Mouse (Mus musculus) heart, postnatal 36 days (tissue): ENCODE results near the gene Slit3. TPM values are rescaled to one million over a fixed set of nuclear protein-coding genes. Genes with fewer than 3 reads are reported as not detected.

Experiments
- DNase-seq, 2 experiments: peaks; one replicate each; pipeline ENCODE4 v3.0.0; 2021 to 2022
- intact Hi-C: fragments of 180-260 bp; cut with DNase I; formaldehyde crosslinking; loops from one replicate; pipeline ENCODE4 v1.15.1; 2025
- total RNA-seq, 2 experiments: library from RNA; stranded (reverse); gene quantifications; 2 replicates each; pipeline ENCODE4 v1.2.3; 2021

Gene Slit3
- total RNA-seq, 2 experiments from 2014 or later, result 12.0 to 13.1 TPM

GRCm38 (mm10) chr11:35651286-35651685, 530.3 kb downstream of the Slit3 start:
- intact Hi-C loops, result no loop called here
- DNase-seq, result no peak

DNA sequence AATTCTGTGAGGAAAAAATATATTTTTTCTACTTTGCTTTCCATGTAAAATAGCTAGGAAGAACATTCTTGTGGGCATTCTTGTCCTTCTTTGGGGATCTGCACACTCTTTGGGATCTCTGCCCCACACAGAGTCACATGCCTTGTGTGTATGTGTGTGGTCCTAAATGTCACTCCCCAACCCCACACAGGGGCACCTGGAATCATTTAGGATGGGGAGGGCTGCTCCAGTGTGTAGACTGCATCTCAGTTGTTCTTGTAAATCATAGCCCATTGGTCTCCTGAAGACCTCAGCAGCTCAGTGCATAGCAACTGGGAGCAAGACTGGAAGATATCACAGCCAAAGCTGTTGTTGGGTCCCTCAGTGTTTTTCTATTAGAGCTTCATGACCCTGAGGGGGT, 534.8 kb downstream of the Slit3 start:
- DNase-seq, result no peak
- intact Hi-C loops, result no loop called here

- DNase-seq, result no peak
- intact Hi-C loops, result no loop called here
Measured at GRCm38 (mm10) chr11:35657582-35657981, 536.6 kb downstream of the Slit3 start.

GRCm38 (mm10) chr11:35660967-35661366, 539.9 kb downstream of the Slit3 start:
- DNase-seq, result no peak
- intact Hi-C loops, result loop anchor here (10.0 kb wide), 2 partner anchors 546 to 816 kb away; no protein-coding TSS in a partner anchor

DNA sequence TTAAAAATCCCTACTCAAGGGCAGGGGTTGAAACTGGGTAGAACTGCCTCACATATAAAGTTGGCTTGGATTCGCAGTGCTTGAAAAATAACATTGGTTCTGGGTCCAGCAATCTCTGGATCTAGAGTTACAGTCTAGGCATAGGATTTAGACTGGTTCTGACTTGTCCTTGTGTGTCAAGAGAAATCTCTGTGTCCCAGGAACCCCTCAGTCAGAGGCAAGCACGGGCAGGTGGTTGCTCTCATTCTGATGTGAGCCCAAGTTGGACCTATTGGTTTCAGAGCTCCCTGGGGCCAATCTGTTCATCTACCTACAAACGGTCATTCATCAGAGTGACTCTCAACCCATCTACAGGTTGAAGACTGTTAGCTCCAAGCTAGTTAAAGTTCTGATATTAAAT, 541.9 kb downstream of the Slit3 start:
- no peak for DNase-seq
- intact Hi-C loops, result loop anchor here (10.0 kb wide), 2 partner anchors 548 to 818 kb away; no protein-coding TSS in a partner anchor

GRCm38 (mm10) chr11:35663661-35664060, 542.6 kb downstream of the Slit3 start:
- no peak for DNase-seq
- intact Hi-C loops, result loop anchor here (2.0 to 10.0 kb wide), 3 partner anchors 213 to 819 kb away; no protein-coding TSS in a partner anchor

DNA sequence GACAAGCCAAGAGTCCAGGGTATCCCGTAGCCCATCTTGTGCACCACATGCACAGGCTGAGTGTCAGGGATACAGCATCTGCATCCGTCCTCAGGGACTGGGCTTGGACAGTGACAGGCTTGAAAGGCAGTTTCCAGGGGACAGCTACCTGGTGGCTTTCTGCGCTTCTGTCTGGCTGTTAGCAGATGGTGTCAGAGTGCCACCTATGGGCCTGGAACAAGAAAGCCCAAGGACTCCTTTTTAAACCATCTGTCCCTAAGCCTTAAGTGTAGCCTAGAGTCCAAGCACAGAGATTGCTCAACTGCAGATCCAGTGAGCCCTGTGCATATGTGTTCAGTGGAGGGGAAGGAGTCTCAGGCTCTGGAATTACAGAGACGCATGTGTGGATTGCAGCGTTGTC, 544.0 kb downstream of the Slit3 start:
- DNase-seq, result peak; percentile 13 to 24
- intact Hi-C loops, result loop anchor here (2.0 to 10.0 kb wide), 5 partner anchors 63 to 820 kb away; no protein-coding TSS in a partner anchor

DNA sequence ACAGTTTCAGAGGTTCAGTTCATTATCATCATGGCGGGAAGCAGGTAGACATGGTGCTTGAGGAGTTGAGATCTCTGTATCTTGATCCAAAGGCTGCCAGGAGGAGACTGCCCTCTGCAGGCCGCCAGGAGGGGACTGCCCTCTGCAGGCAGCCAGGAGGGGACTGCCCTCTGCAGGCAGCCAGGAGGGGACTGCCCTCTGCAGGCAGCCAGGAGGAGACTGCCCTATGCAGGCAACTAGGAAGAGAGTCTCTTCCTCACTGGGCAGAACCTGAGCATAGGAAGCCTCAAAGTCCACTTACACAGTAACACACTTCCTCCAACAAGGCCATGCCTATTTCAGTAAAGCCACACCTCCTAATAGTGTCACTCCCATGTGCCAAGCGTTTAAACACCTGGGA, 546.4 kb downstream of the Slit3 start:
- DNase-seq, result no peak
- intact Hi-C loops, result loop anchor here (5.0 to 10.0 kb wide), 4 partner anchors 65 to 823 kb away; no protein-coding TSS in a partner anchor

- DNase-seq, result no peak
- intact Hi-C loops, result loop anchor here (5.0 to 10.0 kb wide), 4 partner anchors 66 to 823 kb away; no protein-coding TSS in a partner anchor
Measured at GRCm38 (mm10) chr11:35668138-35668537, 547.1 kb downstream of the Slit3 start.

DNA sequence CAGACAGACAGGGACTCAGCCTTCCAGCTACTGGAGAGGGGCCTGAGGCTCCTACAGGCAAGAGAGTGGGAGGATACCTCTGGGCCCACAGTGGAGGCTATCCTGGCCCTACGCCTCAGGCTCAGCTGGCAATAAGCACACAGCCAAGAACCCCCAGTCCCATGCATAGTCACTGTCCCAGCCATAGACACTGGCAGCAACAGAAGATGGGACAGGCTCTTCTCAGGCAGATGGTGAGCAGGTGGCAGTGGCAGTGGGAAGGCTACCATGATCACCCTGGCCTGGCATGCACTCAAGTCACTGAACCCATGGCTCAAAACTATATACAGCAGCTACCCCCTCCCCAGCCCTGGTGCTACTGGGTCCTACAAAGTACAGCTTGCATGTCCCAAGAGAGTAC, 547.7 kb downstream of the Slit3 start:
- intact Hi-C loops, result loop anchor here (5.0 to 10.0 kb wide), 4 partner anchors 66 to 824 kb away; no protein-coding TSS in a partner anchor
- DNase-seq, result no peak

DNA sequence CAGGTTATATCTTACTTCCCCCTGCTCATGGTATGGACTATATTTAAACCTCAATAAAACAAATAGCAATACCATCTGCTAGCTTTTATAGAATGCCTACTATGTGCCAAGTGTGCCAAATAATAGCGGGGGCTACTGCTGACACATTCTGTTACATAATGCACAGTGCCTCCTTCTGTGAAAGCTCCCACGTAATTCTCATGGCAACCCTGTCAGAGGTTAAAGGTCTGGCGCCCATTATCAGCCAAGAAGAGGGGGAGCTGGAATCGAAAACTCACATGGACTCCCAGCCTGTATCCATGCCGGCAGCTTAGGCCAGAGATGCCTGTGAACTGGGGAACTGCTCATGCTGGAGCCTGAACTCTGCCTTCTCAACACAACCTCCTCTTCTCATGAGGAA, 548.5 kb downstream of the Slit3 start:
- intact Hi-C loops, result loop anchor here (5.0 to 10.0 kb wide), 4 partner anchors 67 to 825 kb away; no protein-coding TSS in a partner anchor

DNA sequence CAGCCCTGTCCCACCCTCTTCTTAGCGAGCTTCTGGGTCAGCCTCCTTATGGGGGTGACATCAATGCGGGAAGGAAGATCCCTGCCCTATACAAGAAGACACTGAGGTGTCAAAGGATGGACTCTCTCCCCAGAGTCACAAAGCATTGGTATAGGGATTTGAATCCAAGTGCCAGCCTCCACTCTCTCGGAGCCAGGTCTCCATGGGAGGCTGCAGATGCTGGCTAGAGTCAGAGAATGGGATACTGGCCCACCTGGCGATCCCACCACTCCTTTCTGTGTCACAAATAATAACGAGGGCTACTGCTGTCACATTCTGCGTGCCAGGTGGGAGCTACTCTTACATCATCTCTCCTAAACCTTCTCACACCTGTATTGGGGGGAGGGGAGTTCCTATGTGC, 549.2 kb downstream of the Slit3 start:
- intact Hi-C loops, result no loop called here
- no peak for DNase-seq

More for the DNA sequence above, 548.5 kb downstream of the Slit3 start:
- no peak for DNase-seq

DNA sequence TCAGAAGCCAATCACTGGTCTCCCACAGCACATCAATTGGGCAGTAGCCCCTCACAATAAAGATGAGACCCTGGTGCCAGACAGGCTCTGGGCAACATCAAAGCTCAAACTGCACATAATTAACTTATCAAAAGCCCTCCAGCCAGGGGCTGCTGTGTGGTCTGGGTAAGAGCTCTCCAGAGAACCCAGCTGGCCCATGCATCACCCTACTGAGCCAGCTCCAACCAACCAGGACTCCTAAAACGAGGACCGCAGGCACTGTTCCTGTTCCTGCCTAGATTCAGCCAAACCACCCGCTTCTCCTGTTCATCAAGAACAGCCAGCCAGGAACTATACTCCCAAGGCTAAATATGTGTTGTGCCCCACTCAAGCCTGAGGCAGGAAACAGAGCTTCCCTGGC, 549.7 kb downstream of the Slit3 start:
- no peak for DNase-seq
- intact Hi-C loops, result no loop called here

DNA sequence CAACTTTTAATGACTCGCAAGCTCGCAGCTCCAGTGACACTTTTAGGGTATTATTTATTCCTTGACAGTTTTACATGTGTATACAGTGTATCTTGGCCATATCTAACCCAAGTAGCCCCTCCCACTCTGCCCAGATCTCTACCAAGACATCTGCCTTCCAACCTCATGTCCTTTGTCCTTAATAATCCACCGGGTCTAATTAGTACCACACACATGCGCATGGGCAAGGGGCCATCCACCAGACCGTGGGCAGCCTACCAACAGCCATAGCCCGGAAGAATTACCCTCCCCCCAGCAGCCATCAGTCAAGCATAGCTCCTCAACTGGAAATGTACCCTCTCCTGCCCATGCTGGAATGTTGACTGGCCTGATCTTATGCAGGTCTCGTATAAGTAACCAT, 552.0 kb downstream of the Slit3 start:
- intact Hi-C loops, result no loop called here

GRCm38 (mm10) chr11:35674242-35674641, 553.2 kb downstream of the Slit3 start:
- DNase-seq, result no peak
- intact Hi-C loops, result no loop called here

More for the DNA sequence above, 552.0 kb downstream of the Slit3 start:
- DNase-seq, result no peak

GRCm38 (mm10) chr11:35676744-35677143, 555.7 kb downstream of the Slit3 start:
- no peak for DNase-seq
- intact Hi-C loops, result no loop called here

DNA sequence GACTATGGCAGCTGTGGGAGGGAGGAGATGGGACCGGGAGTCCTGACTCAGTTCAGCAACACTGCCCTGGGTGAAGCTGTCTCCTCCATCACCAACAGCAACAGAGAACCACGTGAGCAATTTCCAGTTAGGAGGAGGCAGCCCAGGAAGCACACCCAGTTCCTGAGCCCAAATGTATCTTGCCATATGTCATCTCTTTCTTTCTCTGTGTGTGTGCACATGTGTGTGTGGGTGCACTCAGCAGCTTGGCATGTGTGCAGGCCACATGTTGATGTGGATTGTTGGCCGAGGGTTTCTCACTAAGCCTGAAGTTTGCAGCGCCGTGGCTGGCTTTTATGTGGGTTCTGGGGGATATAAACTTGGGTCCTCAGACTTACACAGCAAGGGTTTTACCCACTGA, 559.0 kb downstream of the Slit3 start:
- no peak for DNase-seq
- intact Hi-C loops, result no loop called here

DNA sequence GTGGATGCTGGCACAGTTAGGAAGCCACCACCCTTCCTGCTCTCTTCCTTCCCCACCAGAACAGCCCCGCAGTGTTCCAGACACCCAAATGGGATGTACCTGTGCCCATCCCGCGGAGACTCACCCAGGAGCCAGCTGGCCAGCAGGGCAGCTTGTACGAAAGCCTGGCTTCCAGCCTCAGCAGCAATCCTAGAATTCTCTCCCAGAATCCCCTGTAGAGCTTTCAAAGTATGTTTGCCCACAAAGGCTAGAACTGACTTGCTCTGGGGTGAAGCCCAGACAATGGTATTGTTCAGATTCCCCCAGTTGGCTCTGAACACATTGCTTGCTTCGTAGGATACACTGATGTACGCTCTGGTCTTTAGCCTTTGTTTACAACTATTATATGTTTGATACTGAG, 566.3 kb downstream of the Slit3 start:
- intact Hi-C loops, result no loop called here
- no peak for DNase-seq

- DNase-seq, result no peak
- intact Hi-C loops, result no loop called here
Measured at GRCm38 (mm10) chr11:35690515-35691281, 569.7 kb downstream of the Slit3 start.

- intact Hi-C loops, result loop anchor here (2.0 kb wide), 1 partner anchor 854 kb away; no protein-coding TSS in a partner anchor
- peak; percentile 37 to 56 for DNase-seq
Measured at GRCm38 (mm10) chr11:35693136-35693535, 572.1 kb downstream of the Slit3 start.

DNA sequence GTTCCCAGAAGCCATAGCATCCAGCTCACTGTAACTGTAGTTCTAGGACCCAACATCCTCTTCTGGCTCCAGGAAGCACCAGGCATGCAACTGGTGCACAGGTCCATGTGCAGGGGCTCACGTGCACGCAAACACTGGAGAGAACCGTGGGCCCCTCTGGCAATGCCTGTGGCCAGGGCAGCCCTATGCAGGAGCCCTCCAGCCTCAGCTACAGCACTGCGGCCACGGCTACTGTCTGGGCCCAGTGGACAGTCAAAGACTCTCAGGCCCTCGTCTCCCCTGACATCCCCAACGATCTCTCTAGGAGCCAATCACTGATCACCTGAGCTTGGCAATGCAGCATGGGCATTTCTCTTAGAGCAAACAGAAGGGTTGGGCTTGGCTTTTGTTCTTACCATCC, 572.6 kb downstream of the Slit3 start:
- intact Hi-C loops, result loop anchor here (2.0 kb wide), 1 partner anchor 855 kb away; no protein-coding TSS in a partner anchor
- no peak for DNase-seq

GRCm38 (mm10) chr11:35697476-35697875, 576.5 kb downstream of the Slit3 start:
- DNase-seq, result no peak
- intact Hi-C loops, result no loop called here
